ENCODE assay signal across 9 mouse cellular contexts in the genomic region with DNA sequence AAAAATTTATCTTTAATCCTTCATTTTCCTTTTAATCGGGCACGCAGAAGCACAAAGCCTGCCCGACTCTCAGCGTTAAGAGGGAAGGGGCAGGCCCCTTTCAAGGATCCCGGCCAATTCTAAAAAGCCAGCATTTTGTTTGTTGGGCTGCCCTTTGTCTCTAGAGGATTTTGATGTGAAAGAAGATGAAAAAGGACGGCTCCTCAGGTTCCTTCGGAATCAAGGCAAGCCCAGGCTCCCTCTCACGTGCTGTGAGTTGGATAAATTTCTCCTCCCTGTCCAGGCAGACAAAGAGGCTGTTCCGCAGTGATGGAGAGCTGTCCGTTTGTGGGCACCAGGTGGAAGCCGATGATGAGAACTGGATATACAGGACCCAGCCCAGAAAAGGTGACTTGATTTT.
DNase-seq lines count a peak whose midpoint lies in the region; ATAC-seq lines count a peak whose summit lies in the region.
"Had no signal": no experiment of that assay in that cellular context is flagged by ENCODE, and none has a peak within 500 bp of the region (broad histone marks: within the 10 kb centered on the region; RNA-seq: fewer than 3 reads in every experiment).

No protein-coding gene starts in this region.

- peak overlapping the region; percentile 52; the same call in 1 of the 2 replicates for H3K9ac ChIP-seq in kidney, embryonic 15.5 days
- H3K9ac ChIP-seq in forebrain, embryonic 11.5 days (ENCODE audit: low read length) = peak overlapping the region; percentile 79
- H3K9ac ChIP-seq in limb, embryonic 11.5 days (ENCODE audit: low read length) = peak overlapping the region; percentile 70
- H3K9ac ChIP-seq in neural tube, embryonic 13.5 days = peak overlapping the region; percentile 81

- ATAC-seq in kidney, embryonic 15.5 days (replicated peaks; ENCODE audit: low FRiP score) = no peak
- no peak; the same call in 1 of the 2 replicates for ATAC-seq in forebrain, embryonic 11.5 days (replicated peaks; ENCODE audit: low FRiP score)
- ATAC-seq in limb, embryonic 11.5 days (ENCODE audit: insufficient number of reproducible peaks, low FRiP score, low TSS enrichment, low read depth) = no peak
- peak; percentile 15; the same call in 1 of the 2 replicates for ATAC-seq in neural tube, embryonic 13.5 days (ENCODE audit: low read depth)

- H3K4me1 ChIP-seq in kidney, embryonic 15.5 days = peaks cover 52% of the 10 kb centered on the region
- H3K4me1 ChIP-seq in forebrain, embryonic 11.5 days (replicated peaks; ENCODE audit: control insufficient read depth, insufficient read depth, low read length) = peaks cover 10% of the 10 kb centered on the region; the same call in 1 of the 2 replicates
- peaks cover 14% of the 10 kb centered on the region for H3K4me1 ChIP-seq in limb, embryonic 11.5 days (ENCODE audit: control insufficient read depth, insufficient read depth, low read length)
- H3K4me1 ChIP-seq in neural tube, embryonic 13.5 days (replicated peaks) = peaks cover 54% of the 10 kb centered on the region

- no peaks in the 10 kb centered on the region for H3K27me3 ChIP-seq in kidney, embryonic 15.5 days
- no peaks in the 10 kb centered on the region for H3K27me3 ChIP-seq in forebrain, embryonic 11.5 days (ENCODE audit: control insufficient read depth, insufficient read depth, low read length)
- no peaks in the 10 kb centered on the region for H3K27me3 ChIP-seq in limb, embryonic 11.5 days (ENCODE audit: control insufficient read depth, insufficient read depth, low read length)
- no peaks in the 10 kb centered on the region for H3K27me3 ChIP-seq in neural tube, embryonic 13.5 days

- H3K9me3 ChIP-seq in kidney, embryonic 15.5 days (replicated peaks) = no peaks in the 10 kb centered on the region
- H3K9me3 ChIP-seq in forebrain, embryonic 11.5 days (ENCODE audit: control insufficient read depth, low read length) = no peaks in the 10 kb centered on the region
- H3K9me3 ChIP-seq in limb, embryonic 11.5 days (ENCODE audit: control insufficient read depth, low read length) = no peaks in the 10 kb centered on the region
- no peaks in the 10 kb centered on the region for H3K9me3 ChIP-seq in neural tube, embryonic 13.5 days

- peak overlapping the region; percentile 76 for H3K4me2 ChIP-seq in kidney, embryonic 15.5 days
- H3K4me2 ChIP-seq in forebrain, embryonic 11.5 days (ENCODE audit: low read depth, low read length, severe bottlenecking) = peak overlapping the region; percentile 87
- peak overlapping the region; percentile 80 for H3K4me2 ChIP-seq in limb, embryonic 11.5 days (ENCODE audit: low read depth, severe bottlenecking)
- peak overlapping the region; percentile 76 for H3K4me2 ChIP-seq in neural tube, embryonic 13.5 days

- 6% methylated on average over 11 of the region's 11 CpGs for WGBS in kidney, embryonic 15.5 days
- WGBS in forebrain, embryonic 11.5 days = 3% methylated on average over 11 of the region's 11 CpGs
- 22% methylated on average over 11 of the region's 11 CpGs for WGBS in limb, embryonic 11.5 days
- 7% methylated on average over 11 of the region's 11 CpGs for WGBS in neural tube, embryonic 13.5 days

- H3K4me3 ChIP-seq in kidney, embryonic 15.5 days (replicated peaks) = peak overlapping the region; percentile 49
- H3K4me3 ChIP-seq in forebrain, embryonic 11.5 days (ENCODE audit: low read depth, low read length) = peak overlapping the region; percentile 55
- peak overlapping the region; percentile 43 for H3K4me3 ChIP-seq in limb, embryonic 11.5 days (ENCODE audit: low read depth, low read length)
- H3K4me3 ChIP-seq in neural tube, embryonic 13.5 days = peak overlapping the region; percentile 57

- H3K27ac ChIP-seq in kidney, embryonic 15.5 days = peak overlapping the region; percentile 83
- H3K27ac ChIP-seq in forebrain, embryonic 11.5 days (ENCODE audit: low read depth, low read length) = peak overlapping the region; percentile 70
- H3K27ac ChIP-seq in limb, embryonic 11.5 days (replicated peaks; ENCODE audit: low read depth, low read length) = no peak overlapping the region
- H3K27ac ChIP-seq in neural tube, embryonic 13.5 days (replicated peaks) = peak overlapping the region; percentile 74
- H3K27ac ChIP-seq: macrophage had no signal

- H3K36me3 ChIP-seq in kidney, embryonic 15.5 days = no peaks in the 10 kb centered on the region
- H3K36me3 ChIP-seq in forebrain, embryonic 11.5 days (ENCODE audit: control insufficient read depth, insufficient read depth, low read length) = no peaks in the 10 kb centered on the region
- no peaks in the 10 kb centered on the region for H3K36me3 ChIP-seq in limb, embryonic 11.5 days (ENCODE audit: control insufficient read depth, insufficient read depth, low read length)
- H3K36me3 ChIP-seq in neural tube, embryonic 13.5 days = no peaks in the 10 kb centered on the region

- no peak for DNase-seq in kidney, adult 9 months
- DNase-seq in forebrain, embryonic 11.5 days (ENCODE audit: low spot score) = peak; percentile 58
- no peak for DNase-seq in limb, embryonic 11.5 days (ENCODE audit: low spot score)
- DNase-seq in left cerebral cortex, adult 8-10 months (ENCODE audit: low spot score in 2 of 2) = no peak
- no peak for DNase-seq in spleen, postnatal 36 days (ENCODE audit: low spot score in 2 of 2)
- no peak for DNase-seq in thymus, adult 18-20 months
